Mouse (Mus musculus): ENCODE results near the gene Shisa9.
"Not testable (repeated sequence)": the region's sequence is repeated elsewhere in the genome, so short reads cannot be mapped to it uniquely, and the experiment has no call there.

Gene Shisa9

DNA sequence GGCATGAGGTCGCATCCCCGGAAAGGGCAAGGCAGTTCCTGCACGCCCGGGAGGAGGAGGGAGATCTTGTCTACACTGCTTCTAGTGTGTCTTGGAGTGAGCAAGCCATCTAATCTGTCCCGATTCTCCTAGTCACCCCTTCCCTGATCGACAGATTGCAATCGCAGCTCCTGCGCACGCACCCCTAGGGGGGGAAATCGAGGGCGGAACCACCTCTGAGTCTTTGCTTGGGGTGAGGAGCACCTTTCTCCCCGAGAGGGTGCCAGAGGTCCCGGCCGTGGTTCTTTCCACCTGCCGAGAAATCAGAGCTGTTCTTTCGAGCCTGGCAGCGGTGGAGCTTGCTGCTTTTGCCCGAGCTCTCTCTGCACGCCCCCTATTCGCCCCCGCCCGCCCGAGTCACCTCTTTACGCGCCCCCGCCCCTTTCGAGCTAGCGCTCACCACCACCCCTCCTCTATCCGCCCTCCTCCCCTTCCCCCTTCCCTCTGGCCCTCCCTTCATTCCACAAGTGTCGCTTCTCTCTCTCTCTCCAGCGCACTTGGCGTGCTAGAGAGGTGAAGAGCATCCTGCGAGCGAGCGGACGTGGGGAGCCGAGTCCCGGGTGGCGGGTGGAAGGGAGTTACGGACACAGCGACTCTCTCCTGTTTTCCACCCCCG, at the start of gene Shisa9:
TSS of gene Shisa9 (plus strand) at position 498 of the 655 bp plus-strand sequence.
- peak in 1 of 2 experiments; percentile 4 for DNase-seq

DNA sequence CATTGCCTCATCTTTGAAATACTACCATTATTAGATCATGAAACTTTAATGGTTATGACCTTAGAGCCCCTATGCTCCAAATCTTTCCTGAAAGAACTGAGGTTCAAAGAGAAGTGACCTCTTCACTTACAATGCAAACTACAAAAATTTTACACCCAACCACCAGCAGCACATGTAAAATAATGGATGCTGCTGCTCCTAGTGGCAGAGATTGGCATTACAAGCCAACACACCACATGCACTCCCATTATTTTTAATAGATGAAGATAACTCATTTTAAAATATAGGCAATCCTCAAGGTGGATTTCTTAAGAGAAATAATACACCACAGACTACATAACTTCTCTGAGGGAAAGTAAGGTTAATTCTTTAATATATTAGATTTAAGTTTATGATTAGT, 43.4 kb upstream of the Shisa9 start:
- peak; percentile 51 to 82 for DNase-seq

DNA sequence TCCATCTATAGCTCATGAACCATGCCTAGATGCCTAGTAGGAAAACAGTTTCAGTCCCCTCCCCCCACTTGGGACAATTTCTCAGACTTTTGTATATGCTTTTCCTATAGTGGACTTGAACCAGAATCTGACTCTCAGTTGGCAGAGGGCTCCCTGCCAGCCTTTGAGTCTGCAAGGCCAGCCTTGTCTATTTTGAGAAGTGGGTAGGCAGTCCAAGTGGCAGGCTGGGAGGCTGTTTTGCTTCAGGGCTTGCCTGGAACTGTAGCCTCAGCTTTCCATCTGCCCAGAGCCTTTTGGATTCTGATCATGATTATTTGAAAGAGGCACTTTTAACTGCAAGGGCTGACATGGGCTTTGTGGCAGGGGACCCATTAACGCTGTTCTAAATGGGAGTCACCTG, 23.2 kb upstream of the Shisa9 start:
- no peak for DNase-seq

DNA sequence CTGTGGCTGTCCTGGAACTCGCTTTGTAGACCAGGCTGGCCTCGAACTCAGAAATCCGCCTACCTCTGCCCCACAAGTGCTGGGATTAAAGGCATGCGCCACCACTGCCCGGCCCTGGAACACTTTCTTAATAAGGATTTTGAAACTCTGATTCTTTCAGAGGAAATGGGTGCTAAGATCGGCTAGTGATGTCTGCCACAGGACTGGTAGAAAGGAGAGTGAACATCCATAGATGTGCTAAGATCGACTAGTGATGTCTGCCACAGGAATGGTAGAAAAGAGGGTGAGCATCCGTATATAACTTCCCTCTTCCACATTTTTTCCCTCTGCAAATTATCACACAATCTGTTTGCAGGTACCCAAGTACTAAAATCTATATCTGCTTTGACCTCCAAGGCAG, 17.9 kb upstream of the Shisa9 start:
- DNase-seq: no peak

GRCm38 (mm10) chr16:11966810-11967209, 17.1 kb upstream of the Shisa9 start:
- not testable (repeated sequence) for DNase-seq

DNA sequence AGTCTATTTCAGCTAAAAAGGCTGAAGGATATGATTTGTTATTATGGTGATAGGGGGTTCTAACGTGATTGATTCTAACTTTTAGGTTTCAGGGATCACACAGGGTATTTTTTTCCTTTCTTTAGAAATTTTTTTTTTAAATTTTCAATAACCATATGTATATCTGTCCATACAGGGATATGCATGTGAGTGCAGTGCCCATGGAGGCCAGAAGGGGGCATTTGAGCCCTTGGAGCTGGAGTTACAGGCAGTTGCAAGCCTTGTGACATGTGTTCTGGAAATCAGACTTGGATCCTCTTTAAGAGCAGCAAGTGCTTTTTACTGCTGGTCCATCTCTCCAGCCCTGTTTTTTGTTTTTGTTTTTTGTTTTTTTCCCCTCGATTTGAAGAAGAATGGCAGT, 16.3 kb upstream of the Shisa9 start:
- no peak for DNase-seq

DNA sequence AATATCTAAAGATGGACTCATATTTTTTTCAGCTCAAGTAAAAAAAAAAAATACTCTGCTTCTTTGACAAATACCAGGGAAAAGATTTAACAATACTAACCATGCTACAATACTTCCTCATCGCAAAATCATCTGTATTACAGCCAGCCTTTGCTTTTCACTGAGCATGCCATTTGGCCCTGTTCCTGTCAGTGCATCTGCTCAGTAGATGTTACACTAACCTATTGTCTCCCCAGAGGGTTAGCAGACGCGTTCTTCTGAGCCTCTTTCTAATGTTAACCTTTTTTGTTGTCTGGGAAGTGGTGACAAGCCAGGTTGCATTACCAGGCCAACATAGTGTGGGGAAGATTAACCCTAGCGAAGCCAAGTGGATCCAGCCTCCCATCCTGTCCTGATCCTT, 10.2 kb upstream of the Shisa9 start:
- no peak for DNase-seq

DNA sequence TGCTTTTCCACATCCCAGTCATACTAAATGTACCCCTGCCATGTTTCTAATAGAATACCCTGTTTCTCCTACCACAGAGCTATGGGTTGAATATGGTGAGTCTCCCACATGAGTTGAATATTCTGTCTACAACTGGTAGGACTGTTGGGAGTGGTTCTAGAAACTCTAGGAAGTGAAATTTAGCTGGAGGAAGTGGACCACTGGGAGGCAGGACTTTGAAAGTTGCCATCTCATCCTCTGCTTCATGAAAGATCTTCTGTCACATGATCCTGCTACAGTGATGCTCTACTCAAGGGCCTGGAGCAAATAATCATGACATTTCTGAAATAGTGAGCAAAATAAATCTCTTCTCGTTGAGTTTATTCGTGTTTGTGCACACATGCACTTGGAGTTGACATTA, 7.2 kb upstream of the Shisa9 start:
- DNase-seq: no peak

DNA sequence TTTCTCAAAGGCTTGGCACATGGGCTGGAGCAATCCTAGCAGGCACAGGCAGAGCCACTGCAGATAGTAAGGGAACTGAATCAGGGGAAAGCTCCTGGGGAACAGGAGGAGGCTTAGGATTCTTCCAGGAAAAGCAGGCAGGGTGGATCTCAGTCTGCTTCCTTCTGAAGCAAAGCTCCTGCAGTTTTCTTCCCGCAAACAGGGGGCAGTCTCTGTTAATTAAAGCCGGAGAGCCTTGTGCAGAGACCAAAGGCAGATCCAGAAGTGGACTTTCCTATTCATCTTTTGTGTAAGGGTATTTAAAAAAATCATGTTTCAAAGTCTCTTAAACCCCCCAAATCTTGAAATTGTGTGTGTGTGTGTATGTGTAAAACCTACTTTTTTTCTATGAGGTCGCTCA, 3.1 kb upstream of the Shisa9 start:
- peak; percentile 6 to 58 for DNase-seq

DNA sequence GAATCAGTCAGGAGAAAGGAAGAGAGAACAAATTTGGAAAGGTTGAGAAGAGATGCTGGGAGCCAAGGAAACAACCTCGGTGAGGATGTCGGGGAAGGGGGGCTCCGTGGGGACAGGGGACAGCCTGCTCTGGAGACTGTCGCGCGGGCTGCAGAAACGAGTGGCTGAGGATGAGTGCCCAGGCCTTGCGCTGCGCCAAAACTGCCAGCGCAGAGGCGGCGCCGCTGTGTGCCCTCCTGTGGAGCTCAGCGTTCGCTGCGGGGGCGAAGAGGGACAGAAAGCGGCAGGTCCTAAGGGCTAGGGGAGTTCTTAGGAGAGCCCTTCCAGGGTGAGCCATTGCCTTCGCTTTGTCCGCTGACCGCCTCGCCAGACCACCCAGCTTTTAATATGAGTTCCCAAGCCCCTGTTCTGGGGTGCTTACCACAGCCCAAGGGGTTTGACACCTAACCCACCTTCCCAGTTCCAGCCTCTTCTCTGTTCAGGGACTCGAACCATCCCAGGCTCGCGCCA, 752 bp upstream of the Shisa9 start:
- no peak for DNase-seq

- peak in 1 of 2 experiments; percentile 16 for DNase-seq
These were observed 418 bp downstream of the Shisa9 start for GRCm38 (mm10) chr16:11984271-11984791.

GRCm38 (mm10) chr16:11987056-11987455, 3.1 kb downstream of the Shisa9 start:
- DNase-seq: no peak

GRCm38 (mm10) chr16:12005177-12005576, 21.3 kb downstream of the Shisa9 start:
- DNase-seq: no peak

- no peak for DNase-seq
These were observed 26.2 kb downstream of the Shisa9 start for GRCm38 (mm10) chr16:12010136-12010535.

GRCm38 (mm10) chr16:12012747-12013146, 28.8 kb downstream of the Shisa9 start:
- DNase-seq: no peak

- no peak for DNase-seq
These were observed 30.6 kb downstream of the Shisa9 start for GRCm38 (mm10) chr16:12014523-12014922.

- DNase-seq: peak in 1 of 2 experiments; percentile 18
These were observed 34.2 kb downstream of the Shisa9 start for GRCm38 (mm10) chr16:12017921-12018618.

DNA sequence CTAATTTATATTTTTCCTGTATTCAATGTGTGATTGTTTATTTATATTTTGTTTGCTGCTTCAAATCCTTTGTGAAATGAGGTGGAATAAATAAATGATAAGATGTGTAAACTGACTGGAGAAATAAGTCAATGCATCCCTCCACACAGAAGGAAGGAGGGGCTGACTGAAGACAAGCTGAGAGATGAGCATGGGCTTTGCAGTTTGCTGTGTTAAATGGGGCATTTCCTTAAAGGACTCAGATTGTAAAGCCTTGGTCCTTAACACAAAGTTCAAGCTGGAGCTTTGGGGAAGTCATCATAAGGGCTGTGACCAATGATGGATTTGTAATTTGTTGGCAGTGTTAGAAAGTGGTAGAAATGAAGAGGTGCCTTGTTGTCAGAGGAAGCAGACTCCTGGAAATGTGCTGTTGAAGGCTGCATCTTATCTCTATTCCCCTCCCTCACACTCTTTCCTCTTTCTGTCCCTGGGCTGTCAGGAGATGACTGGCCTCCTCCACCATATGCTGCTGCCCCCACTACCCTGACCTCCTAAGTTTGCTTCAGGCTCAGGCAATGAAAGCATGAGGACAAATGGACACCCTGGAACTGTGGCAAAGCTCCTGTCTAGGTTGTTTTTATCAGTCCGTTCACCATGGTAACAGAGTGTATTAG, 36.3 kb downstream of the Shisa9 start:
- no peak for DNase-seq

DNA sequence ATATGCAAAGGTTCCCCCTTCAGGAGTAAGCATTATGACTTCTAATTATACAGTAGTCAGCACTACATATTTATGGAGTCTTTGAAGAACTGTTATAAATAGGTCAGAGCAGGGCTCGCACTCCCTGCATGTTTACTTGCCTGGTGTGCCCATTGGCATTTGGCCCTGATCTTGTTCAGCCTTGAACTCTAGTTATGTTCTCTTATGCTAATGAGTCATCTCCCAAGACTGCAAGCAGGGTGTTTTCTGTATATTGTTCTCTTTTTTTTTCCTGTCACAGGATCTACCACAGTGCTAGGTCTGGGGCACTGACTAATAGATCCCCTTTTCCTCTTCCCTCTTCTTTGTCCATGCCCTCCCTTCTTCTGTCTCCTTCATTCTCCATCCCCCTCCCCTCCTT, 48.5 kb downstream of the Shisa9 start:
- DNase-seq: no peak

GRCm38 (mm10) chr16:12034868-12035267, 51.0 kb downstream of the Shisa9 start:
- DNase-seq: no peak

- no peak for DNase-seq
These were observed 51.7 kb downstream of the Shisa9 start for GRCm38 (mm10) chr16:12035626-12036025.

GRCm38 (mm10) chr16:12040935-12041334, 57.0 kb downstream of the Shisa9 start:
- peak; percentile 6 to 11 for DNase-seq

- no peak for DNase-seq
These were observed 68.1 kb downstream of the Shisa9 start for GRCm38 (mm10) chr16:12052051-12052450.

- DNase-seq: no peak
These were observed 88.7 kb downstream of the Shisa9 start for GRCm38 (mm10) chr16:12072573-12072972.

Data from kidney, postnatal 36 days (tissue).